Mouse (Mus musculus) megakaryocyte, embryonic 14.5 days (primary cell): ENCODE measurements at regions not wholly inside any gene's neighbourhood (a gene's known extent, or its start where the extent isn't known, plus 50 kb on each side); places are given as distances from the start of the nearest gene placed in this dataset.
A peak's percentile ranks its signal among the peaks of the same experiment; 100 is the strongest.

ENCODE experiments used
- H3K27me3 ChIP-seq: replicated peaks from 2 replicates; pipeline ENCODE3; 2012; ENCODE audit warnings: inconsistent platforms
- H3K36me3 ChIP-seq: replicated peaks from 2 replicates; pipeline ENCODE3; 2012; ENCODE audit warnings: low read length, inconsistent platforms, mixed read lengths
- H3K4me1 ChIP-seq: 2 replicates; pipeline ENCODE4 v1.6.1; 2012; ENCODE audit warnings: inconsistent platforms
- H3K4me3 ChIP-seq: replicated peaks from 2 replicates; pipeline ENCODE3; 2012; ENCODE audit warnings: moderate library complexity, mild to moderate bottlenecking, inconsistent platforms
- H3K9me3 ChIP-seq: 2 replicates; pipeline ENCODE4 v1.6.1; 2012; ENCODE audit warnings: inconsistent platforms
- FLI1 ChIP-seq: IDR thresholded peaks from 2 replicates; pipeline ENCODE4 v1.6.1; 2012; ENCODE audit warnings: low read length, inconsistent platforms, mixed read lengths
- GATA1 ChIP-seq: IDR thresholded peaks from 3 replicates; pipeline ENCODE4 v1.6.1; 2012; ENCODE audit warnings: mixed read lengths, low read length, inconsistent platforms, borderline replicate concordance

GRCm38 (mm10) chr15:62122265-62123023, 1199.6 kb upstream of the A1bg start:
- Histone ChIP-seq H3K4me3 (no peak overlapping the region), H3K9me3 (no peaks in the 10 kb centered on the region), H3K4me1 (peaks cover 89% of the 10 kb centered on the region), H3K27me3 (no peaks in the 10 kb centered on the region), H3K36me3 (peaks cover 79% of the 10 kb centered on the region)
- TF ChIP-seq GATA1 (no peak), FLI1 (no peak)

GRCm38 (mm10) chr15:62121696-62122095, 1198.9 kb upstream of the A1bg start:
- H3K27me3 ChIP-seq: no peaks in the 10 kb centered on the region
- H3K4me3 ChIP-seq: no peak overlapping the region
- H3K36me3 ChIP-seq: peaks cover 77% of the 10 kb centered on the region
- peaks cover 89% of the 10 kb centered on the region for H3K4me1 ChIP-seq
- no peaks in the 10 kb centered on the region for H3K9me3 ChIP-seq
- TF ChIP-seq GATA1: no peak
- no peak for TF ChIP-seq FLI1

- Histone ChIP-seq H3K36me3 (peaks cover 72% of the 10 kb centered on the region), H3K4me3 (no peak overlapping the region), H3K27me3 (no peaks in the 10 kb centered on the region), H3K9me3 (no peaks in the 10 kb centered on the region), H3K4me1 (peaks cover 93% of the 10 kb centered on the region)
- TF ChIP-seq GATA1 (no peak), FLI1 (no peak)
Observed at GRCm38 (mm10) chr15:62120735-62121134, 1197.9 kb upstream of the A1bg start.

- no peaks in the 10 kb centered on the region for H3K27me3 ChIP-seq
- no peak overlapping the region for H3K4me3 ChIP-seq
- TF ChIP-seq FLI1: no peak
- no peak for TF ChIP-seq GATA1
- peaks cover 95% of the 10 kb centered on the region for H3K4me1 ChIP-seq
- H3K9me3 ChIP-seq: no peaks in the 10 kb centered on the region
- peaks cover 78% of the 10 kb centered on the region for H3K36me3 ChIP-seq
Observed at GRCm38 (mm10) chr15:62118997-62119396, 1196.2 kb upstream of the A1bg start.

GRCm38 (mm10) chr15:62116184-62116583, 1193.4 kb upstream of the A1bg start:
- Histone ChIP-seq H3K36me3 (peaks cover 62% of the 10 kb centered on the region), H3K9me3 (no peaks in the 10 kb centered on the region), H3K27me3 (no peaks in the 10 kb centered on the region), H3K4me1 (peaks cover 98% of the 10 kb centered on the region), H3K4me3 (peak overlapping the region; percentile 25)
- no peak for TF ChIP-seq GATA1
- TF ChIP-seq FLI1: no peak

- Histone ChIP-seq H3K27me3 (no peaks in the 10 kb centered on the region), H3K4me3 (no peak overlapping the region), H3K36me3 (peaks cover 65% of the 10 kb centered on the region), H3K4me1 (peaks cover 98% of the 10 kb centered on the region), H3K9me3 (no peaks in the 10 kb centered on the region)
- TF ChIP-seq FLI1 (no peak), GATA1 (no peak)
Observed at GRCm38 (mm10) chr15:62114815-62115214, 1192.0 kb upstream of the A1bg start.

- TF ChIP-seq GATA1 (no peak), FLI1 (no peak)
- Histone ChIP-seq H3K9me3 (no peaks in the 10 kb centered on the region), H3K27me3 (no peaks in the 10 kb centered on the region), H3K36me3 (peaks cover 65% of the 10 kb centered on the region), H3K4me3 (no peak overlapping the region), H3K4me1 (peaks cover 94% of the 10 kb centered on the region)
Observed at GRCm38 (mm10) chr15:62112151-62112550, 1189.3 kb upstream of the A1bg start.

- Histone ChIP-seq H3K9me3 (no peaks in the 10 kb centered on the region), H3K4me3 (no peak overlapping the region), H3K4me1 (peaks cover 88% of the 10 kb centered on the region), H3K27me3 (no peaks in the 10 kb centered on the region), H3K36me3 (peaks cover 48% of the 10 kb centered on the region)
- TF ChIP-seq FLI1 (no peak), GATA1 (no peak)
Observed at GRCm38 (mm10) chr15:62107976-62108375, 1185.2 kb upstream of the A1bg start.

- Histone ChIP-seq H3K9me3 (peaks cover 10% of the 10 kb centered on the region), H3K4me1 (peaks cover 80% of the 10 kb centered on the region), H3K36me3 (peaks cover 58% of the 10 kb centered on the region), H3K4me3 (no peak overlapping the region), H3K27me3 (no peaks in the 10 kb centered on the region)
- TF ChIP-seq FLI1: no peak
- no peak for TF ChIP-seq GATA1
Observed at GRCm38 (mm10) chr15:62106518-62106975, 1183.7 kb upstream of the A1bg start.

GRCm38 (mm10) chr15:62105483-62105882, 1182.7 kb upstream of the A1bg start:
- H3K4me1 ChIP-seq: peaks cover 72% of the 10 kb centered on the region
- no peak overlapping the region for H3K4me3 ChIP-seq
- peaks cover 10% of the 10 kb centered on the region for H3K9me3 ChIP-seq
- peaks cover 60% of the 10 kb centered on the region for H3K36me3 ChIP-seq
- H3K27me3 ChIP-seq: no peaks in the 10 kb centered on the region
- TF ChIP-seq FLI1 (no peak), GATA1 (no peak)
